Mouse (Mus musculus): Measurements from ENCODE around the gene Abcf3.
A peak's percentile ranks its signal among the peaks of the same experiment; 100 is the strongest.

Gene Abcf3

GRCm38 (mm10) chr16:20540438-20540837, 7.9 kb upstream of the Abcf3 start:
- no peak for DNase-seq (ENCODE audit: low spot score in 2 of 2)

GRCm38 (mm10) chr16:20545696-20546095, 2.7 kb upstream of the Abcf3 start:
- no peak for DNase-seq (ENCODE audit: low spot score in 2 of 2)

- no peak for DNase-seq (ENCODE audit: low spot score in 2 of 2)
Measured at GRCm38 (mm10) chr16:20547423-20547822, 954 bp upstream of the Abcf3 start.

- no peak for DNase-seq (ENCODE audit: low spot score in 2 of 2)
Measured at GRCm38 (mm10) chr16:20549161-20549560, 784 bp downstream of the Abcf3 start.

DNA sequence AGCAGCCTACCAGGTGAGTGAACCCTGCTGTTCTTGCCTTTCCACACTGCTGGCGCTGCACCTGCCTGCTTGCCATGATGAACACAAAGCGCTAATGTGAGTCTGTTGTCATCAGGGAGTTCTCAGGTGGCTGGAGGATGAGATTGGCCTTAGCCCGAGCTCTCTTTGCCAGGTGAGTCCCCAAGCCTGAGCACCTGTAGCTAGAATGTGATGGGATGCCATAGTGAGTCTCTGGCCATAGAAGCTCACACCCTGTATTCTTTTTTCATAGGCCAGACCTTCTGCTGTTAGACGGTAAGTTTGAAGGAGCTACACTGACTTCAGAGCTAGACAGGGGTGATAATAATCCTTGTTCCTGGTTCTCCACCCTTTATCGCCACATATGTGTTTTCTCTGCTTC, 3.3 kb downstream of the Abcf3 start:
- DNase-seq (ENCODE audit: low spot score in 2 of 2): no peak

DNA sequence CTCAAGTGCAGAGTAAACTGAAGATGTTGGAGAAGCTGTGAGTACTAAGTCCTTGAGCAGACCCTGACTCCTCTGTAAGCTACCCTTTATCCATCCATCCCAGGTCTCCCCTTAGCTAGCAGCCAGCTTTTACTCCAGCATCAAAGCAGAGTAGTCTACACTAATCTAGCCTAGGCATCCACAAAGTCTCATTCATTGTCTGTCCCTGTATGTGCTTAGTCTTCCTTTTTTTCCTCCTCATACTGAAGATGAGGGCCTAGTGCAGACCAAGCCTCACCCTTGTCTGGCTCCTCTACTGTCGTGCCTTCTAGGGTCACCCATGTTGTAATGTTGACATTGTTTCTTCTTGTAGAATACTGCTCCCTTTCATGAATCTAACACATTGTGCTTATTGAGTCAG, 4.2 kb downstream of the Abcf3 start:
- DNase-seq (ENCODE audit: low spot score in 2 of 2): no peak

- no peak for DNase-seq (ENCODE audit: low spot score in 2 of 2)
Measured at GRCm38 (mm10) chr16:20555000-20555399, 6.6 kb downstream of the Abcf3 start.

DNA sequence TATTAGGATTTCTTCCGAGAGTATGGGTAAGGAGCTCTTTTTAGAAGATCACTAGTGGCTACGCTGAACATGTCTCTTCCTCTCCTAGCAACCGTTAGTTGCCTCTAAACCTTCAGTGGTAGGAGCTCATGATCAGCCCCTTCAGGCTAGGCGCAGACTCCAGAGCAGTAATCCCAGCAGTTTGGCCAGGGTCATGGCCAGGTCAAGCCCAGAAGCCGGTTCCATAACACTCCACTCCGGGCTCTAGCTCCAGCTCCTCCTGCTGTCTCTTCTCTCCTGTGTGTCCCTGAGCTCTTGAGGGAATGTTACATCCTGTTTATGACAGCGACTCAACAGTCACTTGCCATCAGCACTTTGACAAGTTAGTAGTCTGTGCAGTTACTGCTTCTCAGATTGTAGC, 9.0 kb downstream of the Abcf3 start:
- DNase-seq (ENCODE audit: low spot score in 2 of 2): no peak

DNA sequence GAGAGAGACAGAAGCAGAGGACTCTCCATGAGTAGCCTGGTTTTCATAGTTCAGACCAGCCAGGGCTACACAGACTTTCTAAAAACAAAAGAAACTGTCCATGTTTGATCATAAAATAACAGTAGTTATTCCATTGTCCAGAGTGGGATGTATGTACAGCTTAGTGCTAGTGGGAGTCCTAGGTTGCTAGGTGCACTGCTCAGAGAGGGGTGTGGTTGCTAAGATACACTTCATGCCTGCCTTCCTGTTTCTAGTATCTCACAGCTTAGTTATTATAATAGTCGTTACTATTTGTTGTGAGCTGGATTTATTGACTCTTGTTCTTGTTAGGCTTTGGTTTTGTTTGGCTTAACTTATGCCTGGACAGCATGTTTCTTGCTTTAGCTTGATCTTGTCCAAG, 16.7 kb downstream of the Abcf3 start:
- DNase-seq (ENCODE audit: low spot score in 2 of 2): no peak

DNA sequence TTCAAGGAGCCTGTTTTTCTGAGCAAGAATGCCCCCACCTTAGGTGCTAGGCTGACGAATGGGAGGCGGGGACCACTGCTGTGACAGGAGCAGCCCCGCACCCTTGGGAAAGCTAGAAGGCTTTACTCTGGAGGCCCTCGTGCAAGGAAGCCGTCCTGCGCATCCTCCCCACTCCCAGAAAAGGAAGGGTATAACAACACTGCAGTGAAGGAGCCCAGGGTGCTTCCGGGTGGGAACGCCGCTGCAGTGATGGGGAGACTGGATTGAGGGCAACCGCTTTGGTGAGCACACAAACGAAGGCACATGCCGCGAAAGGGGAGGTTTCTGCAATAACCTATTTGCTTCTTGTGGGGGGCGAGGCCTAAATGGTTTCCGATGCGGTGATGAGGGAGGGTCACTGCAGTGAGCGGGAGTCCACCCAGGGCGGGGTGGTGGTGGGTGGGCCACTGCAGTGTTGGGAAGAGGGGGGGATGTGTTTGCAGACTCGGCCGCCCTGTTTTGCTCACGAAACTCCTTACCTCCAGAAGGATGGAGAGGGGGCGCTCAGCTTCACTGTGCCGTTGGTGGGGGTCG, 41.1 kb downstream of the Abcf3 start, which contains the start of gene Vwa5b2:
Gene Vwa5b2 (plus strand): TSS at position 106 of the 573 bp plus-strand sequence.
- DNase-seq (ENCODE audit: low spot score in 2 of 2): peak; percentile 36 to 52

DNA sequence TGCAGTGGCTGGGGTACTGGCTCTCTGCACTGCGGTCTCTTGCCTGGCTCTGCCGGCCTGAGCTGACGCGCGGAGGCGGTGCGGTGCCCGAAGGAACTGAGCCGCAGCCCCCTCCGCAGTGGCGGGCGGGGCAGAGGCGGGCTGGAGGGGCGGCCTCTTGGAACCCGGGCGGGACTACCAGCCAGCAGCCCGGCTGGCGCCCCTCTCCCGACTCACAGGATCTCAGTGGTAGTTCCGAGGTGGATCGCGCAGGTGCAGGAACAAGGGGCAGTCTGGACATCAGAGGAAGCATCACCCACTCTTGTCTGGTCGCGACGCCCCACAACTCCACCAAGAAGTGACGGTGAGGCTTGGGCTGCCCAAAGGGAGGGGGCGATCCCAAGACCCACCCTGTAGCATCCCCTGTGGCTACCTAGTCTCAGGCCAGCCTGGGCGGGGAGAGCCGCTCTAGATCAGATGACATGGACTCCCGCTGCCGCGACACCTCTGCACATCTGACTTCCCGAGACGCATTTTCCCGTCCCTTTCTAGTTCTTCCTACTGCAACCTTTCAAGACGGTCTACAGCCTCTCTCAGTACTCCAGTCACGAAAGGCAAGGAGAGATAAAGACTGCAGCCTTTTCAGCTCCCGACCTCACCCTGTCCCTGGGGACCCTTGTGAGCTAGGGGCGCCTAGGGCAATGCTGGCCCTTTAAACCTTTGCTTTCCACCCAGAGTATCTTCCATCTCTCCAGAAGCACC, 41.7 kb downstream of the Abcf3 start:
- peak; percentile 54 to 66 for DNase-seq (ENCODE audit: low spot score in 2 of 2)

DNA sequence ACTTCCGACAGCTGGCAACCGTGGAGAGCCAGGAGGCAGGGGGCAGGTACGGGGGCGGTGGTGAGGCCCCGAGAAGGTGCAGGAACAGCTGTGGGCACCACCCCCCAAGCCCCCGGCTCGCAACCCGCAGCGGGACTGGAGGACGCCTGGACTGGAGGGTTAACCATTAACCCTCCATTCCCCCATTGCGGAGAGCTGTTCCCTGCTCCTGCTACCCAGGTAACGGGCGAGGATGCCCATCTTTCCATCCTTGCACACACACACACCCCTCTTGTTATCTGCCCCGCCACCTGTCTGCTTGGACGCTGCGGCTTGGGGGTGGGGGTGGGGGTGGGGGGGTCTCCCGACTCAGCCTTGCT, 42.3 kb downstream of the Abcf3 start:
- no peak for DNase-seq (ENCODE audit: low spot score in 2 of 2)

DNA sequence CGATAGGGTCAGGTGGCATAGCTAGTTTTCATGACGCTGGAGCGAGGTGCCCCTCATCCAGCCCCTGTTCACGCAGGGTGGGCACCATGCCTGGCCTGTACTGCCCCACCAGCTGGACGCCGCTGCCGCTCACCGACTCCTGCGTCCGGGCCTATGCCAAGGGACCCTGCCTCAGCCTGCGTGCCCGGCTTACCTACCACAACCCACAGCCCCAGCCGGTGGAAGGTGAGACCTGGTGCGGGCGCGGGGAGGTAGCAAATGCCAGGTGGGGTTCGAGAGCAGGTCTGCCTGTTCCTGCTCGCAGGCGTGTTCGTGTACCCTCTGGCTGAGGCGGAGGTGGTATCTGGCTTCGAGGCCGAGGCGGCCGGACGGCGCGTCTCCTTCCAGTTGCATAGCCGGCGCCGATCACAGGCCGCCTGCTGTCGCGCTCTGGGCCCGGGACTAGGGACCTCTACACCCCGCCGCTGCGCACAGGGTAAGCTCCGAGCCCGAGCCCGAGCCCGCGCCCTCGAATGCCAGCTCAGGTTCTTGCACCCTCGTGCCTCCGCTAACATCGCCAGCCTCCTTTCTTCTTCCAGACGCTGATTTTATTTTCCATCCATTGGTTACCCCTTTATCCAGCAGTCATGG, 42.8 kb downstream of the Abcf3 start:
- DNase-seq (ENCODE audit: low spot score in 2 of 2): no peak

- no peak for DNase-seq (ENCODE audit: low spot score in 2 of 2)
Measured at GRCm38 (mm10) chr16:20595060-20595673, 46.8 kb downstream of the Abcf3 start.

- DNase-seq (ENCODE audit: low spot score in 2 of 2): no peak
Measured at GRCm38 (mm10) chr16:20595737-20596136, 47.4 kb downstream of the Abcf3 start.

DNA sequence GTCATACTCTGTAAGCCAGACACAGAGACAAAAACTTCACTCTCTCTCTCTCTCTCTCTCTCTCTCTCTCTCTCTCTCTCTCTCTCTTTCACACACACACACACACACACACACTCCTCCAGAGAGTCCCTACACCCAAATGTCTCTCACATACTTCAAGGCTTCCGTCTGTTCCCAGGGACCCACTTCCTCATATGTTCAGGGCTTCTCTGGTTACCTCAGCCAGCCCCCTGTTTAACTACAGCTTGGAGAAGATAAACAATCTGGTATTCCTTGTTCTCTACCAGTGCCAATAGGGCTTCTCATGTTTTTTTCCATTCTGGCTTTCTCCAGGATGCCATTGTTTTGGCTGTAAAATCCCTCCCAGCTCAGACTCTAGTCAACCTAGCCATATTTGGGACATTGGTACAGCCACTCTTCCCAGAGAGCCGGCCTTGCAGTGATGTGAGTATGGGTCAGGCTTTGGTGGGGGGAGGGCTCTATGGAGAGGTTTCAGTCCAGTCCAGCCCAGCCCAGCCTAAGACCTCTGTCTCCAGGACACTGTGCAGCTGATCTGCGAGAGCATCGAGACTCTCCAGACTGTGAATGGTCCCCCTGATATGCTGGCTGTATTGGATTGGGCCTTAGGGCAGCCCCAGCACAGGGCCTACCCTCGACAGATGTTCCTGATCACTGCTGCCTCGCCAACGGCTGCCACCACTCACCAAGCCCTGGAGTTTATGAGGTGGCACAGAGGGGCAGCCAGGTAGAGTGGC, 48.5 kb downstream of the Abcf3 start:
- DNase-seq (ENCODE audit: low spot score in 2 of 2): no peak

GRCm38 (mm10) chr16:20600511-20600910, 52.1 kb downstream of the Abcf3 start:
- DNase-seq (ENCODE audit: low spot score in 2 of 2): no peak

- no peak for DNase-seq (ENCODE audit: low spot score in 2 of 2)
Measured at GRCm38 (mm10) chr16:20604705-20605104, 56.3 kb downstream of the Abcf3 start.

- peak; percentile 80 to 84 for DNase-seq (ENCODE audit: low spot score in 2 of 2)
Measured at GRCm38 (mm10) chr16:20610501-20611356, 62.4 kb downstream of the Abcf3 start.
